Mouse (Mus musculus) effector memory CD4-positive, alpha-beta T cell, adult 7 months (primary cell): Measurements from ENCODE around the gene Gtf3c3. TPM values are rescaled to one million over a fixed set of nuclear protein-coding genes. Genes with fewer than 3 reads are reported as not detected.

Experiments
- polyA plus RNA-seq: library from polyadenylated mRNA; unstranded; fragments of 100-300 nt; shearing (Covaris generic); gene quantifications from one replicate; pipeline ENCODE4 v1.2.1, GENCODE M21; 2017

Gene Gtf3c3
- polyA plus RNA-seq: 14.1 TPM

DNA sequence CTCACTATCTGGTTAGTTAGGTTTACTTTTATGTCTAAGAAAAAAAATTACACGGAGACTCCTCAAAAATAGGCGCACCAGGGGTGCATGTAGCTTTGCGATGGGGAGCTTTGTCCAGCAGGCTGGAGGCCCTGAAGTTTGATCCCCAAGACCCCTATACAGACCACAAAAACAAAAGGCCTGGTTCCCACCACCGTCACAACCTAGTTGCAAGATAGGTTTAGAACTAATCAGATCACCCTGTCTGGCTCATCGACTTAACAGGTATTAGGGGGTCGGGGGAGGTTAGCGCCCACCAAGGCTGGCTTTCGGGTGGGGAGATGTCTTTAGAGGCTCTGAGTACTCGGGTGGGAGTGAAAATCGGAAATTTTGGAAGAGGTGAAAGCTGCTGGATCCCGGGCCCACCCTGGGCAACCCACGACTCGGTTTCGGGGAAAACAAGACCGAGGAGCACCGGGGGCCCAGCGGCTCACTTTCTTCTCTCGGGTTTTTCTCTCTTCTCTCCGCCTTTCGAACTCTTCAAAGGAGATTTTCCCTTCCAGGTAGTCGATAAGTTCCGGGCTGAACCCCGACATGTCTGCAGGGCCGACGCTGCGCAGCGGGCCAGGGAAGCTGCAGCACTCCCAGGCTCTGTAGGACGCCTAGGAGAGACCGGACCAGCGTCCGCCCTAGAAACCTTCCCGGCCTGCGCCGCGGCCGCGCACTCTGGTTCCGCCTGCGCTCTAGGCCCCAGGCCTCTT lies at the start of gene Gtf3c3:
Gene Gtf3c3, minus strand, starts transcription at position 632 of the 740 bp plus-strand sequence.

Other genes starting within 250 kb of the Gtf3c3 start
- gene Hecw2, start 243.8 kb downstream of the Gtf3c3 start, polyA plus RNA-seq: 0.59 TPM
- gene Ccdc150, start 188.3 kb downstream of the Gtf3c3 start, polyA plus RNA-seq: 0.30 TPM
- gene Pgap1, start 118.7 kb upstream of the Gtf3c3 start, polyA plus RNA-seq: 37.2 TPM